Mouse (Mus musculus): ENCODE measurements at regions not wholly inside any gene's neighbourhood (a gene's known extent, or its start where the extent isn't known, plus 50 kb on each side); places are given as distances from the start of the nearest gene placed in this dataset. TPM values are rescaled to one million over a fixed set of nuclear protein-coding genes. Genes with fewer than 3 reads are reported as not detected.
A peak's percentile ranks its signal among the peaks of the same experiment; 100 is the strongest.

- no peak overlapping the region for H3K27ac ChIP-seq (replicated peaks; ENCODE audit: low read depth, low read length)
- H3K4me2 ChIP-seq (replicated peaks; ENCODE audit: low read depth, low read length, severe bottlenecking) = no peak overlapping the region
- H3K4me1 ChIP-seq (ENCODE audit: control insufficient read depth, insufficient read depth, low read length) = no peaks in the 10 kb centered on the region
- H3K36me3 ChIP-seq (ENCODE audit: control insufficient read depth, insufficient read depth, low read length) = no peaks in the 10 kb centered on the region
- DNase-seq (ENCODE audit: low spot score) = no peak
- TF ChIP-seq POLR2A (IDR thresholded peaks at IDR 0.05; ENCODE audit: borderline replicate concordance, extremely low read depth, insufficient read depth, insufficient read length) = no peak
- H3K27me3 ChIP-seq (ENCODE audit: control insufficient read depth, insufficient read depth, low read length) = no peaks in the 10 kb centered on the region
- H3K9ac ChIP-seq (ENCODE audit: low read depth, low read length, severe bottlenecking) = no peak overlapping the region
- ATAC-seq (ENCODE audit: low FRiP score, low read depth) = no peak
- H3K4me3 ChIP-seq (replicated peaks; ENCODE audit: low read length) = no peak overlapping the region
- WGBS = 93% methylated on average over 4 of the region's 4 CpGs
- no peaks in the 10 kb centered on the region for H3K9me3 ChIP-seq (ENCODE audit: control insufficient read depth, low read length)
Measured at GRCm38 (mm10) chr13:114736066-114736465, 82.0 kb upstream of the Mocs2 start.

GRCm38 (mm10) chr13:114742534-114742933, 75.5 kb upstream of the Mocs2 start:
- Histone ChIP-seq H3K27ac (replicated peaks; ENCODE audit: low read depth, low read length) (no peak overlapping the region), H3K9ac (ENCODE audit: low read depth, low read length, severe bottlenecking) (no peak overlapping the region), H3K4me2 (replicated peaks; ENCODE audit: low read depth, low read length, severe bottlenecking) (no peak overlapping the region), H3K9me3 (ENCODE audit: control insufficient read depth, low read length) (no peaks in the 10 kb centered on the region), H3K36me3 (ENCODE audit: control insufficient read depth, insufficient read depth, low read length) (no peaks in the 10 kb centered on the region), H3K4me1 (ENCODE audit: control insufficient read depth, insufficient read depth, low read length) (no peaks in the 10 kb centered on the region), H3K27me3 (ENCODE audit: control insufficient read depth, insufficient read depth, low read length) (no peaks in the 10 kb centered on the region), H3K4me3 (replicated peaks; ENCODE audit: low read length) (no peak overlapping the region)
- no peak for ATAC-seq (ENCODE audit: low FRiP score, low read depth)
- 64% methylated on average over 3 of the region's 3 CpGs for WGBS
- DNase-seq (ENCODE audit: low spot score) = no peak
- no peak for TF ChIP-seq POLR2A (IDR thresholded peaks at IDR 0.05; ENCODE audit: borderline replicate concordance, extremely low read depth, insufficient read depth, insufficient read length)

- TF ChIP-seq POLR2A (IDR thresholded peaks at IDR 0.05; ENCODE audit: borderline replicate concordance, extremely low read depth, insufficient read depth, insufficient read length) = no peak
- no peaks in the 10 kb centered on the region for H3K36me3 ChIP-seq (ENCODE audit: control insufficient read depth, insufficient read depth, low read length)
- WGBS = 88% methylated on average over 2 of the region's 2 CpGs
Measured at GRCm38 (mm10) chr13:114745814-114746213, 72.2 kb upstream of the Mocs2 start.

GRCm38 (mm10) chr13:114757459-114757858, 60.6 kb upstream of the Mocs2 start:
- no peaks in the 10 kb centered on the region for H3K36me3 ChIP-seq (ENCODE audit: control insufficient read depth, insufficient read depth, low read length)
- H3K27me3 ChIP-seq (ENCODE audit: control insufficient read depth, insufficient read depth, low read length) = no peaks in the 10 kb centered on the region
- no peak overlapping the region for H3K9ac ChIP-seq (ENCODE audit: low read depth, low read length, severe bottlenecking)
- H3K9me3 ChIP-seq (ENCODE audit: control insufficient read depth, low read length) = no peaks in the 10 kb centered on the region
- ATAC-seq (ENCODE audit: low FRiP score, low read depth) = peak; percentile 50; the same call in 1 of the 2 replicates
- DNase-seq (ENCODE audit: low spot score) = peak; percentile 53
- H3K27ac ChIP-seq (replicated peaks; ENCODE audit: low read depth, low read length) = no peak overlapping the region
- no peaks in the 10 kb centered on the region for H3K4me1 ChIP-seq (ENCODE audit: control insufficient read depth, insufficient read depth, low read length)
- H3K4me2 ChIP-seq (replicated peaks; ENCODE audit: low read depth, low read length, severe bottlenecking) = no peak overlapping the region
- TF ChIP-seq POLR2A (IDR thresholded peaks at IDR 0.05; ENCODE audit: borderline replicate concordance, extremely low read depth, insufficient read depth, insufficient read length) = no peak
- no peak overlapping the region for H3K4me3 ChIP-seq (replicated peaks; ENCODE audit: low read length)

More at GRCm38 (mm10) chr13:114745814-114746213, 72.2 kb upstream of the Mocs2 start:
- DNase-seq (ENCODE audit: low spot score) (no peak), ATAC-seq (ENCODE audit: low FRiP score, low read depth) (no peak)
- Histone ChIP-seq H3K4me3 (replicated peaks; ENCODE audit: low read length) (no peak overlapping the region), H3K9ac (ENCODE audit: low read depth, low read length, severe bottlenecking) (no peak overlapping the region), H3K4me1 (ENCODE audit: control insufficient read depth, insufficient read depth, low read length) (no peaks in the 10 kb centered on the region), H3K9me3 (ENCODE audit: control insufficient read depth, low read length) (no peaks in the 10 kb centered on the region), H3K27ac (replicated peaks; ENCODE audit: low read depth, low read length) (no peak overlapping the region), H3K4me2 (replicated peaks; ENCODE audit: low read depth, low read length, severe bottlenecking) (no peak overlapping the region), H3K27me3 (ENCODE audit: control insufficient read depth, insufficient read depth, low read length) (no peaks in the 10 kb centered on the region)

GRCm38 (mm10) chr13:114759886-114760285, 58.1 kb upstream of the Mocs2 start:
- no peak overlapping the region for H3K4me3 ChIP-seq (replicated peaks; ENCODE audit: low read length)
- no peak overlapping the region for H3K27ac ChIP-seq (replicated peaks; ENCODE audit: low read depth, low read length)
- TF ChIP-seq POLR2A (IDR thresholded peaks at IDR 0.05; ENCODE audit: borderline replicate concordance, extremely low read depth, insufficient read depth, insufficient read length) = no peak
- WGBS = 94% methylated on average over 1 of the region's 1 CpGs
- ATAC-seq (ENCODE audit: low FRiP score, low read depth) = no peak
- no peaks in the 10 kb centered on the region for H3K4me1 ChIP-seq (ENCODE audit: control insufficient read depth, insufficient read depth, low read length)
- H3K27me3 ChIP-seq (ENCODE audit: control insufficient read depth, insufficient read depth, low read length) = no peaks in the 10 kb centered on the region
- H3K9me3 ChIP-seq (ENCODE audit: control insufficient read depth, low read length) = no peaks in the 10 kb centered on the region
- DNase-seq (ENCODE audit: low spot score) = no peak
- no peaks in the 10 kb centered on the region for H3K36me3 ChIP-seq (ENCODE audit: control insufficient read depth, insufficient read depth, low read length)
- H3K4me2 ChIP-seq (replicated peaks; ENCODE audit: low read depth, low read length, severe bottlenecking) = no peak overlapping the region
- no peak overlapping the region for H3K9ac ChIP-seq (ENCODE audit: low read depth, low read length, severe bottlenecking)

GRCm38 (mm10) chr13:114760901-114761300, 57.1 kb upstream of the Mocs2 start:
- ATAC-seq (ENCODE audit: low FRiP score, low read depth) = no peak
- H3K9me3 ChIP-seq (ENCODE audit: control insufficient read depth, low read length) = no peaks in the 10 kb centered on the region

More at GRCm38 (mm10) chr13:114760901-114761300, 57.1 kb upstream of the Mocs2 start:
- DNase-seq (ENCODE audit: low spot score) = no peak
- no peak overlapping the region for H3K4me2 ChIP-seq (replicated peaks; ENCODE audit: low read depth, low read length, severe bottlenecking)
- H3K27ac ChIP-seq (replicated peaks; ENCODE audit: low read depth, low read length) = no peak overlapping the region
- no peak overlapping the region for H3K9ac ChIP-seq (ENCODE audit: low read depth, low read length, severe bottlenecking)
- WGBS = 87% methylated on average over 3 of the region's 3 CpGs
- no peak overlapping the region for H3K4me3 ChIP-seq (replicated peaks; ENCODE audit: low read length)
- H3K27me3 ChIP-seq (ENCODE audit: control insufficient read depth, insufficient read depth, low read length) = no peaks in the 10 kb centered on the region
- no peak for TF ChIP-seq POLR2A (IDR thresholded peaks at IDR 0.05; ENCODE audit: borderline replicate concordance, extremely low read depth, insufficient read depth, insufficient read length)
- H3K4me1 ChIP-seq (ENCODE audit: control insufficient read depth, insufficient read depth, low read length) = no peaks in the 10 kb centered on the region
- no peaks in the 10 kb centered on the region for H3K36me3 ChIP-seq (ENCODE audit: control insufficient read depth, insufficient read depth, low read length)

Small RNA genes lying in the stretch of these regions (microRNA-seq; reads per million reads assigned to microRNA genes)
- not detected for gene Gm25950
